18 mouse cellular contexts compared by ENCODE assay signal in the genomic region with DNA sequence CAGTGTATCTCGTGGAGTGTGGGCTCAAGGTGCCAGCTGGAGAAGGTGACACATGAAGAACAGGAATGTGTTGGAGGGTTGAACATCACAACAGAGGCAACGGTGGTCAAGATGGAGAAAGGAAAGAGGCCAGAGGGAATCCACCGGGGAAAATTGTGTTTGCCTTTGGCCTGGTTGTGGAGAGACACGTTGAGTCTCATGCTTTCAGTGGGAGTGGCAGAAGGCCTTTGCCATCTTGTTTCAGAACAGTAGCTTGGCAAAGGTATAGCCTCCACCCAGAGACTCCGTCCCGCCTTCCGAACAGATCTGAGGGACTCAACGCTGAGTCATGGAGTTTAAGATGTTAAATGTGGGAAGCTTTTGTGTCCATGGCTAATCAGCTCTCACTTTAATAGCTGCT. TPM values are rescaled to one million over a fixed set of nuclear protein-coding genes. Genes with fewer than 3 reads are reported as not detected.
DNase-seq lines count a peak whose midpoint lies in the region; ATAC-seq and TF ChIP-seq lines count a peak whose summit lies in the region.
"Had no signal": no experiment of that assay in that cellular context is flagged by ENCODE, and none has a peak within 500 bp of the region (broad histone marks: within the 10 kb centered on the region; RNA-seq: fewer than 3 reads in every experiment).

No protein-coding gene starts in this region.

- H3K4me1 ChIP-seq in liver, embryonic 16.5 days (ENCODE audit: control insufficient read depth, low read depth, low read length) = peaks cover 16% of the 10 kb centered on the region
- peaks cover 14% of the 10 kb centered on the region for H3K4me1 ChIP-seq in liver, embryonic 12.5 days
- peaks cover 9% of the 10 kb centered on the region for H3K4me1 ChIP-seq in stomach, postnatal 0 days (replicated peaks; ENCODE audit: control insufficient read depth, insufficient read depth)
- H3K4me1 ChIP-seq: embryonic facial prominence, embryonic 12.5 days; forebrain, embryonic 15.5 days; hindbrain, embryonic 15.5 days had no signal

- H3K4me3 ChIP-seq in liver, embryonic 16.5 days (ENCODE audit: low read depth, low read length) = no peak overlapping the region; the same call in 1 of the 2 replicates
- H3K4me3 ChIP-seq in liver, embryonic 12.5 days = no peak overlapping the region
- no peak overlapping the region for H3K4me3 ChIP-seq in stomach, postnatal 0 days (ENCODE audit: low read depth, low read length)
- H3K4me3 ChIP-seq: embryonic facial prominence, embryonic 12.5 days; forebrain, embryonic 15.5 days; heart, embryonic 12.5 days; hindbrain, embryonic 15.5 days had no signal

- no peak for TF ChIP-seq CTCF in stomach, postnatal 0 days (IDR thresholded peaks at IDR 0.05; ENCODE audit: low read depth)

- H3K9me3 ChIP-seq in liver, embryonic 16.5 days (replicated peaks; ENCODE audit: control insufficient read depth, low read length) = no peaks in the 10 kb centered on the region
- H3K9me3 ChIP-seq in liver, embryonic 12.5 days (replicated peaks) = no peaks in the 10 kb centered on the region
- H3K9me3 ChIP-seq in stomach, postnatal 0 days (ENCODE audit: control insufficient read depth, low read length) = no peaks in the 10 kb centered on the region
- H3K9me3 ChIP-seq: embryonic facial prominence, embryonic 12.5 days; forebrain, embryonic 15.5 days; heart, embryonic 12.5 days; hindbrain, embryonic 15.5 days had no signal

- H3K9ac ChIP-seq in liver, embryonic 16.5 days (ENCODE audit: low read depth, low read length) = no peak overlapping the region
- no peak overlapping the region for H3K9ac ChIP-seq in liver, embryonic 12.5 days
- no peak overlapping the region for H3K9ac ChIP-seq in stomach, postnatal 0 days (ENCODE audit: low read length)
- H3K9ac ChIP-seq: embryonic facial prominence, embryonic 12.5 days; forebrain, embryonic 15.5 days; heart, embryonic 12.5 days; hindbrain, embryonic 15.5 days had no signal

- no peak for TF ChIP-seq EP300 in stomach, postnatal 0 days (optimal IDR thresholded peaks at IDR 0.05)

- ATAC-seq in liver, embryonic 16.5 days (ENCODE audit: low read depth) = no peak
- ATAC-seq in liver, embryonic 12.5 days = no peak
- peak; percentile 48 for ATAC-seq in stomach, postnatal 0 days (ENCODE audit: low FRiP score, low TSS enrichment)
- ATAC-seq: forebrain, embryonic 15.5 days had no signal

- H3K4me2 ChIP-seq in liver, embryonic 16.5 days (ENCODE audit: low read depth, low read length) = peak overlapping the region; percentile 41
- no peak overlapping the region for H3K4me2 ChIP-seq in liver, embryonic 12.5 days
- H3K4me2 ChIP-seq in stomach, postnatal 0 days (replicated peaks; ENCODE audit: low read depth) = no peak overlapping the region
- H3K4me2 ChIP-seq: embryonic facial prominence, embryonic 12.5 days; forebrain, embryonic 15.5 days; heart, embryonic 12.5 days; hindbrain, embryonic 15.5 days had no signal

- peaks cover 11% of the 10 kb centered on the region for H3K27me3 ChIP-seq in liver, embryonic 16.5 days (ENCODE audit: control insufficient read depth, insufficient read depth, low read depth, low read length)
- peaks cover 38% of the 10 kb centered on the region for H3K27me3 ChIP-seq in liver, embryonic 12.5 days (replicated peaks)
- no peaks in the 10 kb centered on the region for H3K27me3 ChIP-seq in stomach, postnatal 0 days (ENCODE audit: control insufficient read depth, insufficient read depth, low read length)
- H3K27me3 ChIP-seq: embryonic facial prominence, embryonic 12.5 days; forebrain, embryonic 15.5 days; heart, embryonic 12.5 days; hindbrain, embryonic 15.5 days had no signal

- H3K36me3 ChIP-seq in liver, embryonic 16.5 days (ENCODE audit: control insufficient read depth, insufficient read depth) = no peaks in the 10 kb centered on the region
- H3K36me3 ChIP-seq in liver, embryonic 12.5 days = no peaks in the 10 kb centered on the region
- no peaks in the 10 kb centered on the region for H3K36me3 ChIP-seq in stomach, postnatal 0 days (ENCODE audit: control insufficient read depth, insufficient read depth, low read length)
- H3K36me3 ChIP-seq: embryonic facial prominence, embryonic 12.5 days; forebrain, embryonic 15.5 days; heart, embryonic 12.5 days; hindbrain, embryonic 15.5 days had no signal

- DNase-seq in adrenal gland, postnatal 10 days = peak; percentile 38
- DNase-seq in adrenal gland, postnatal 36 days = no peak
- DNase-seq in urinary bladder, postnatal 14 days (ENCODE audit: low spot score) = peak; percentile 26
- DNase-seq in urinary bladder, postnatal 10 days (ENCODE audit: low spot score) = no peak
- peak; percentile 54 for DNase-seq in stomach, postnatal 0 days (ENCODE audit: low spot score)
- DNase-seq in right cerebral cortex, adult 2 months (ENCODE audit: low spot score in 2 of 2) = no peak
- DNase-seq: adrenal gland, postnatal 25 days; cerebellum, adult 11-12 months; cerebellum, adult 9-10 months; cerebellum, postnatal 25 days; gastrocnemius, postnatal 10 days; heart, postnatal 36 days had no signal

- WGBS in liver, embryonic 16.5 days (ENCODE audit: insufficient replicate concordance) = 81% methylated on average over 8 of the region's 8 CpGs
- 87% methylated on average over 8 of the region's 8 CpGs for WGBS in liver, embryonic 12.5 days (ENCODE audit: insufficient replicate concordance)
- 57% methylated on average over 8 of the region's 8 CpGs for WGBS in stomach, postnatal 0 days

- H3K27ac ChIP-seq in liver, embryonic 16.5 days (ENCODE audit: low read length) = no peak overlapping the region
- no peak overlapping the region for H3K27ac ChIP-seq in liver, embryonic 12.5 days
- H3K27ac ChIP-seq in stomach, postnatal 0 days (replicated peaks) = peak overlapping the region; percentile 91
- H3K27ac ChIP-seq: embryonic facial prominence, embryonic 12.5 days; forebrain, embryonic 15.5 days; hindbrain, embryonic 15.5 days had no signal

RNA-seq across cellular contexts. Expression of gene Siah1a, which starts 19.9 kb away (rescaled TPM):
- 10 to 100 TPM; 19.4 to 23.0 TPM for total RNA-seq in adrenal gland, postnatal 10 days (2021)
- 10 to 100 TPM; 18.1 to 21.3 TPM for total RNA-seq in adrenal gland, postnatal 36 days (2021)
- 10.2 and 12.2 TPM in 2 replicates for polyA plus RNA-seq in liver, embryonic 16.5 days (2015; fragmentation: Nextera tagmentation; extraction: Ambion mirVana)
- 20.3 and 21.3 TPM in 2 replicates for polyA plus RNA-seq in liver, embryonic 12.5 days (2016; fragmentation: Nextera tagmentation; extraction: Ambion mirVana)
- 36.3 and 41.0 TPM in 2 replicates for polyA plus RNA-seq in stomach, postnatal 0 days (2015; fragmentation: Nextera tagmentation; extraction: Ambion mirVana)

RNA-seq across cellular contexts. Expression of gene Gm10638, which starts 20.2 kb away (rescaled TPM):
- total RNA-seq in adrenal gland, postnatal 10 days (2021) = 1 to 10 TPM; 2.8 to 2.9 TPM
- 1 to 10 TPM; 3.0 to 4.4 TPM for total RNA-seq in adrenal gland, postnatal 36 days (2021)
- polyA plus RNA-seq in liver, embryonic 16.5 days (2015; fragmentation: Nextera tagmentation; extraction: Ambion mirVana) = 0.71 and 0.80 TPM in 2 replicates
- polyA plus RNA-seq in liver, embryonic 12.5 days (2016; fragmentation: Nextera tagmentation; extraction: Ambion mirVana) = 1.8 and 2.8 TPM in 2 replicates
- 6.9 and 8.5 TPM in 2 replicates for polyA plus RNA-seq in stomach, postnatal 0 days (2015; fragmentation: Nextera tagmentation; extraction: Ambion mirVana)

Comparison
In these comparisons a context has a peak if more than half of its experiments do, and no peak if none do; other contexts are left out.
1. DNase-seq: peak in adrenal gland, postnatal 10 days (single experiment), urinary bladder, postnatal 14 days (single experiment) and stomach, postnatal 0 days (single experiment); none in adrenal gland, postnatal 36 days (0 of 2), urinary bladder, postnatal 10 days (single experiment) and right cerebral cortex, adult 2 months (0 of 2).